Mouse (Mus musculus) MEL (cell line): ENCODE measurements around the gene Cbl.

Experiments
- CTCF ChIP-seq, 3 experiments: IDR thresholded peaks in 2 of 3; conservative IDR thresholded peaks in 1 of 3; 2 replicates each; pipeline ENCODE4 v1.5.1; 2011 to 2012; ENCODE audit warnings: low read length in 3 of 3, low read depth in 2 of 3, mild to moderate bottlenecking in 2 of 3, improper control_type of control experiment in 1 of 3, inconsistent platforms in 1 of 3, mixed read lengths in 1 of 3, moderate library complexity in 1 of 3; ENCODE audit not compliant: control insufficient read depth in 1 of 3, insufficient read depth in 1 of 3, poor library complexity in 1 of 3, severe bottlenecking in 1 of 3
- EP300 ChIP-seq, 2 experiments: IDR thresholded peaks; 2 replicates each; pipeline ENCODE4 v1.6.1; 2011; ENCODE audit warnings: improper control_type of control experiment in 2 of 2, low read length in 2 of 2, low read depth in 1 of 2, mild to moderate bottlenecking in 1 of 2
- GATA1 ChIP-seq: IDR thresholded peaks from 2 replicates; pipeline ENCODE4 v1.6.1; 2011; ENCODE audit warnings: low read depth, low read length, improper control_type of control experiment
- MAFK ChIP-seq: IDR thresholded peaks from 2 replicates; pipeline ENCODE4 v1.6.1; 2011; ENCODE audit warnings: low read depth, mild to moderate bottlenecking, low read length, improper control_type of control experiment, borderline replicate concordance
- MAX ChIP-seq: IDR thresholded peaks from 2 replicates; pipeline ENCODE4 v1.6.1; 2011; ENCODE audit warnings: low read length, improper control_type of control experiment
- MAZ ChIP-seq: IDR thresholded peaks from 2 replicates; pipeline ENCODE4 v1.6.1; 2012; ENCODE audit warnings: low read depth, mild to moderate bottlenecking, inconsistent platforms, low read length, improper control_type of control experiment
- MEF2A ChIP-seq: IDR thresholded peaks from 2 replicates; pipeline ENCODE4 v1.6.1; 2014; ENCODE audit warnings: low read depth, mild to moderate bottlenecking, inconsistent platforms, low read length, improper control_type of control experiment; ENCODE audit not compliant: poor library complexity, insufficient replicate concordance, severe bottlenecking; ENCODE audit errors: extremely low read depth
- NELFE ChIP-seq: IDR thresholded peaks from 2 replicates; pipeline ENCODE4 v1.6.1; 2011; ENCODE audit warnings: low read depth, low read length, improper control_type of control experiment
- POLR2A ChIP-seq, 2 experiments: IDR thresholded peaks; 2 replicates each; pipeline ENCODE4 v1.6.1; 2011 to 2012; ENCODE audit warnings: low read length in 2 of 2, mild to moderate bottlenecking in 2 of 2, control low read depth in 1 of 2, improper control_type of control experiment in 1 of 2, low read depth in 1 of 2, moderate library complexity in 1 of 2; ENCODE audit not compliant: control insufficient read depth in 1 of 2, insufficient read depth in 1 of 2, poor library complexity in 1 of 2
- USF2 ChIP-seq, 2 experiments: IDR thresholded peaks; 2 replicates each; pipeline ENCODE4 v1.6.1; 2011 to 2012; ENCODE audit warnings: improper control_type of control experiment in 2 of 2, low read length in 2 of 2, borderline replicate concordance in 1 of 2, inconsistent platforms in 1 of 2, low read depth in 1 of 2, mild to moderate bottlenecking in 1 of 2; ENCODE audit not compliant: insufficient read depth in 1 of 2

- TF ChIP-seq CTCF (IDR thresholded peaks at IDR 0.05 in 2 of 3, conservative IDR thresholded peaks at IDR 0.05 in 1 of 3; ENCODE audit: control insufficient read depth in 1 of 3, insufficient read depth in 1 of 3, low read depth in 2 of 3, low read length in 3 of 3, poor library complexity in 1 of 3, severe bottlenecking in 1 of 3) (no peak), MAZ (no peak), POLR2A (IDR thresholded peaks at IDR 0.05; ENCODE audit: control insufficient read depth in 1 of 2, insufficient read depth in 1 of 2, low read depth in 1 of 2, low read length in 2 of 2, poor library complexity in 1 of 2) (no peak), EP300 (IDR thresholded peaks at IDR 0.05; ENCODE audit: low read depth in 1 of 2, low read length in 2 of 2) (no peak), NELFE (no peak), GATA1 (0 out of 2 replicates have a peak, but pooled peaks have one; percentile 27), USF2 (IDR thresholded peaks at IDR 0.05; ENCODE audit: borderline replicate concordance in 1 of 2, insufficient read depth in 1 of 2, low read depth in 1 of 2, low read length in 2 of 2) (no peak), MEF2A (no peak), MAX (no peak), MAFK (no peak)
Observed at GRCm38 (mm10) chr9:44181537-44181936, 52.3 kb downstream of the Cbl start.
